Mouse (Mus musculus) limb, embryonic 10.5 days (tissue): ENCODE results near the gene Rab26. TPM values are rescaled to one million over a fixed set of nuclear protein-coding genes. Genes with fewer than 3 reads are reported as not detected.

ENCODE experiments used
- DNase-seq: peaks from one replicate; pipeline ENCODE4 v3.0.0-alpha.2; 2017; ENCODE audit warnings: low spot score
- H3K27ac ChIP-seq: fragments of 300-500 bp; sonication (generic); 2 replicates; pipeline ENCODE4 v1.5.1; 2016; ENCODE audit warnings: mild to moderate bottlenecking
- H3K27me3 ChIP-seq: fragments of 300-500 bp; sonication (generic); 2 replicates; pipeline ENCODE4 v1.6.1; 2016; ENCODE audit warnings: low read depth, mild to moderate bottlenecking; ENCODE audit not compliant: poor library complexity, severe bottlenecking
- H3K36me3 ChIP-seq: fragments of 300-500 bp; sonication (generic); 2 replicates; pipeline ENCODE4 v1.6.1; 2016; ENCODE audit warnings: mild to moderate bottlenecking, moderate library complexity
- H3K4me1 ChIP-seq: fragments of 300-500 bp; sonication (generic); 2 replicates; pipeline ENCODE4 v1.6.1; 2016
- H3K4me3 ChIP-seq: fragments of 300-500 bp; sonication (generic); 2 replicates; pipeline ENCODE4 v1.5.1; 2016; ENCODE audit warnings: mild to moderate bottlenecking, moderate library complexity
- H3K9me3 ChIP-seq: fragments of 300-500 bp; sonication (generic); replicated peaks from 2 replicates; pipeline ENCODE4 v1.6.1; 2016; ENCODE audit warnings: mild to moderate bottlenecking
- WGBS: fragments of 180-500 bp; shearing (Covaris S2); methylation state at CpG from one replicate; pipeline ENCODE4 v1.1.7; 2016; 5-methylcytosine and 5-hydroxymethylcytosine counted together
- polyA plus RNA-seq: library from polyadenylated mRNA; unstranded; fragments of >200 nt; fragmentation: Nextera tagmentation; extraction: Ambion mirVana; gene quantifications from 2 replicates; pipeline ENCODE4 v1.2.1, GENCODE M21; 2016

The Rab26 gene
- polyA plus RNA-seq, 1 experiment from 2014 or later, result 3.8 TPM

GRCm38 (mm10) chr17:24527315-24527714 is 6.7 kb downstream of the Rab26 start:
- H3K27ac ChIP-seq, result peak overlapping the region; percentile 91
- under 1% methylated on average over 18 of the region's 19 CpGs for WGBS
- no peak for DNase-seq
- H3K4me1 ChIP-seq, result peaks cover 44% of the 10 kb centered on the region
- H3K9me3 ChIP-seq, result no peaks in the 10 kb centered on the region
- no peaks in the 10 kb centered on the region for H3K27me3 ChIP-seq
- H3K36me3 ChIP-seq, result peaks cover 53% of the 10 kb centered on the region
- H3K4me3 ChIP-seq, result peak overlapping the region; percentile 89

- Histone ChIP-seq H3K36me3 (peaks cover 59% of the 10 kb centered on the region), H3K27ac (no peak overlapping the region), H3K9me3 (no peaks in the 10 kb centered on the region), H3K4me1 (peaks cover 19% of the 10 kb centered on the region), H3K27me3 (no peaks in the 10 kb centered on the region), H3K4me3 (no peak overlapping the region)
- DNase-seq, result no peak
- 92% methylated on average over 2 of the region's 2 CpGs for WGBS
These were observed 9.3 kb downstream of the Rab26 start for GRCm38 (mm10) chr17:24524734-24525133.

GRCm38 (mm10) chr17:24520450-24520849 is 13.6 kb downstream of the Rab26 start:
- 88% methylated on average over 4 of the region's 4 CpGs for WGBS
- Histone ChIP-seq H3K27me3 (no peaks in the 10 kb centered on the region), H3K9me3 (no peaks in the 10 kb centered on the region), H3K4me3 (no peak overlapping the region), H3K27ac (no peak overlapping the region), H3K4me1 (no peaks in the 10 kb centered on the region), H3K36me3 (peaks cover 86% of the 10 kb centered on the region)
- no peak for DNase-seq

- Histone ChIP-seq H3K9me3 (no peaks in the 10 kb centered on the region), H3K27me3 (no peaks in the 10 kb centered on the region), H3K27ac (peak overlapping the region; percentile 5; the same call in 1 of the 2 replicates), H3K4me1 (no peaks in the 10 kb centered on the region), H3K36me3 (peaks cover 100% of the 10 kb centered on the region), H3K4me3 (no peak overlapping the region)
- 92% methylated on average over 24 of the region's 24 CpGs for WGBS
- no peak for DNase-seq
These were observed 19.4 kb downstream of the Rab26 start for GRCm38 (mm10) chr17:24514270-24515257.

- WGBS, result 65% methylated on average over 5 of the region's 5 CpGs
- no peak for DNase-seq
- no peak overlapping the region for H3K4me3 ChIP-seq
These were observed 20.4 kb downstream of the Rab26 start for GRCm38 (mm10) chr17:24513609-24514008.

GRCm38 (mm10) chr17:24507806-24508460 is 26.1 kb downstream of the Rab26 start:
- no peak for DNase-seq
- Histone ChIP-seq H3K36me3 (peaks cover 86% of the 10 kb centered on the region), H3K4me3 (no peak overlapping the region), H3K27ac (no peak overlapping the region), H3K27me3 (peaks cover 16% of the 10 kb centered on the region), H3K4me1 (peaks cover 15% of the 10 kb centered on the region), H3K9me3 (no peaks in the 10 kb centered on the region)
- WGBS, result 87% methylated on average over 12 of the region's 12 CpGs

More at GRCm38 (mm10) chr17:24513609-24514008, 20.4 kb downstream of the Rab26 start:
- Histone ChIP-seq H3K27ac (0 out of 2 replicates have a peak overlapping the region, but pooled peaks have one; percentile 5), H3K4me1 (no peaks in the 10 kb centered on the region), H3K36me3 (peaks cover 100% of the 10 kb centered on the region), H3K9me3 (no peaks in the 10 kb centered on the region), H3K27me3 (no peaks in the 10 kb centered on the region)

GRCm38 (mm10) chr17:24507129-24507664 is 26.8 kb downstream of the Rab26 start:
- H3K4me1 ChIP-seq, result peaks cover 18% of the 10 kb centered on the region
- H3K27me3 ChIP-seq, result peaks cover 16% of the 10 kb centered on the region
- WGBS, result 44% methylated on average over 19 of the region's 19 CpGs
- no peak overlapping the region for H3K27ac ChIP-seq
- H3K4me3 ChIP-seq, result peak overlapping the region; percentile 34; the same call in 1 of the 2 replicates
- H3K36me3 ChIP-seq, result peaks cover 78% of the 10 kb centered on the region
- no peak for DNase-seq
- H3K9me3 ChIP-seq, result no peaks in the 10 kb centered on the region

GRCm38 (mm10) chr17:24506332-24507070 is 27.5 kb downstream of the Rab26 start:
- no peak for DNase-seq
- Histone ChIP-seq H3K4me1 (peaks cover 24% of the 10 kb centered on the region), H3K27me3 (peaks cover 16% of the 10 kb centered on the region), H3K4me3 (peak overlapping the region; percentile 34), H3K36me3 (peaks cover 72% of the 10 kb centered on the region), H3K9me3 (no peaks in the 10 kb centered on the region), H3K27ac (peak overlapping the region; percentile 42; the same call in 1 of the 2 replicates)
- 24% methylated on average over 36 of the region's 36 CpGs for WGBS

- DNase-seq, result no peak
- H3K4me1 ChIP-seq, result peaks cover 24% of the 10 kb centered on the region
- H3K9me3 ChIP-seq, result no peaks in the 10 kb centered on the region
- WGBS, result 91% methylated on average over 30 of the region's 30 CpGs
- H3K4me3 ChIP-seq, result no peak overlapping the region
- peaks cover 61% of the 10 kb centered on the region for H3K36me3 ChIP-seq
- H3K27me3 ChIP-seq, result peaks cover 16% of the 10 kb centered on the region
- no peak overlapping the region for H3K27ac ChIP-seq
These were observed 28.6 kb downstream of the Rab26 start for GRCm38 (mm10) chr17:24505286-24505955.

GRCm38 (mm10) chr17:24504085-24504484 is 29.9 kb downstream of the Rab26 start:
- 88% methylated on average over 10 of the region's 10 CpGs for WGBS
- Histone ChIP-seq H3K27ac (no peak overlapping the region), H3K4me3 (no peak overlapping the region), H3K27me3 (peaks cover 16% of the 10 kb centered on the region), H3K4me1 (peaks cover 24% of the 10 kb centered on the region), H3K9me3 (no peaks in the 10 kb centered on the region), H3K36me3 (peaks cover 47% of the 10 kb centered on the region)
- DNase-seq, result no peak

- Histone ChIP-seq H3K27me3 (peaks cover 13% of the 10 kb centered on the region), H3K9me3 (no peaks in the 10 kb centered on the region), H3K27ac (no peak overlapping the region), H3K36me3 (peaks cover 29% of the 10 kb centered on the region), H3K4me3 (no peak overlapping the region), H3K4me1 (peaks cover 21% of the 10 kb centered on the region)
- no peak for DNase-seq
- WGBS, result 43% methylated on average over 11 of the region's 11 CpGs
These were observed 31.8 kb downstream of the Rab26 start for GRCm38 (mm10) chr17:24502208-24502607.

GRCm38 (mm10) chr17:24496026-24496425 is 38.0 kb downstream of the Rab26 start:
- Histone ChIP-seq H3K4me3 (no peak overlapping the region), H3K36me3 (no peaks in the 10 kb centered on the region), H3K27ac (no peak overlapping the region), H3K9me3 (no peaks in the 10 kb centered on the region), H3K4me1 (peaks cover 7% of the 10 kb centered on the region; the same call in 1 of the 2 replicates), H3K27me3 (peaks cover 5% of the 10 kb centered on the region)
- DNase-seq, result no peak
- 81% methylated on average over 1 of the region's 1 CpGs for WGBS
